Comparison of ENCODE assay signal across 18 mouse cellular contexts in the genomic region with DNA sequence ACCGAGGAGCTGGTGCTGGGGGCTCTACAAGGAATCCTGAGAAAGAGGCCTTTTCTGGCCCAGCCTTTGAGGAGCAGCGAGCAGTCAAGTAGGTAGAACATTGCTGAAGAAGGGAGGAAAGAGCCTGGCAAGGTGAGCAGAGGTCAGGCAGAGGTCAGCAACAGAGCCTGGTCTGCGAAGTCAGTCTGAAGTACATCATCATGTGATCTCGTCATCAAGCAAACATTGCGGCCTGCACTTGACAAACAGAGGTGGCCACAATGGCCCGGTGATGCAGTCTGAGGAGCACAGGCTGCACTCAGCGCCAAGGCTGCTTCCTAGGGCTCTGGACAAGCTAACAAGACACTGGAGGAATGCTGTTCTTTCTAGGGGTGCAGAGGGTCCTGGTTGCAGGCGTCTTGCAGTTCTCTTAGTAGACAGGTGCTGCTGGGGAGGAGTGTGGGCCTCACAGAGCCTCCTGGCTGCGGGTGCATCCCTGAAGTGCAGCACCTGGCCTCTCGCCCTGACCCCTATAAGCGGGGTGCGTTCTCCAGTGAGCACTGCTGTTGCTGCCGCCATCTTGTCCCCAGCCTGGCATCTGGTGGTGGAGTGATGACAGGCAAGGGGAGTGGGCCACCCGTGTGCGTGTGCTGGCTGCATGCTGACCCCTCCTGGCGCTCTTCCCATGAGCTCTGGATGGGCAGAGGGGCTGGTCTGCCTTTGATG. TPM values are rescaled to one million over a fixed set of nuclear protein-coding genes. Genes with fewer than 3 reads are reported as not detected.
DNase-seq lines count a peak whose midpoint lies in the region; ATAC-seq and TF ChIP-seq lines count a peak whose summit lies in the region.
"Had no signal": no experiment of that assay in that cellular context is flagged by ENCODE, and none has a peak within 500 bp of the region (broad histone marks: within the 10 kb centered on the region; RNA-seq: fewer than 3 reads in every experiment).

No protein-coding gene starts in this region.

- H3K36me3 ChIP-seq in heart, embryonic 16.5 days (ENCODE audit: control insufficient read depth, insufficient read depth) = no peaks in the 10 kb centered on the region
- peaks cover 3% of the 10 kb centered on the region for H3K36me3 ChIP-seq in heart, embryonic 11.5 days (ENCODE audit: control insufficient read depth, insufficient read depth, low read length)
- H3K36me3 ChIP-seq in neural tube, embryonic 13.5 days = no peaks in the 10 kb centered on the region
- no peaks in the 10 kb centered on the region; the same call in 1 of the 2 replicates for H3K36me3 ChIP-seq in lung, postnatal 0 days (ENCODE audit: insufficient read depth, low read length)
- H3K36me3 ChIP-seq in forebrain, embryonic 10.5 days (replicated peaks) = peaks cover 41% of the 10 kb centered on the region

- H3K27me3 ChIP-seq in heart, embryonic 16.5 days (ENCODE audit: control insufficient read depth, insufficient read depth, low read length) = no peaks in the 10 kb centered on the region
- H3K27me3 ChIP-seq in heart, embryonic 11.5 days (ENCODE audit: control insufficient read depth, insufficient read depth, low read length) = no peaks in the 10 kb centered on the region
- H3K27me3 ChIP-seq in neural tube, embryonic 13.5 days = no peaks in the 10 kb centered on the region
- H3K27me3 ChIP-seq in lung, postnatal 0 days (replicated peaks; ENCODE audit: insufficient read depth, low read length) = no peaks in the 10 kb centered on the region
- H3K27me3 ChIP-seq in forebrain, embryonic 10.5 days (ENCODE audit: poor library complexity, severe bottlenecking) = no peaks in the 10 kb centered on the region

- no peak overlapping the region for H3K4me2 ChIP-seq in heart, embryonic 16.5 days (ENCODE audit: low read depth, low read length)
- H3K4me2 ChIP-seq in heart, embryonic 11.5 days = no peak overlapping the region
- H3K4me2 ChIP-seq in neural tube, embryonic 13.5 days = no peak overlapping the region
- H3K4me2 ChIP-seq in lung, postnatal 0 days (replicated peaks; ENCODE audit: low read depth, low read length) = no peak overlapping the region

- ATAC-seq in heart, embryonic 16.5 days (replicated peaks; ENCODE audit: extremely low read depth, insufficient read depth, low FRiP score) = no peak
- no peak; the same call in 1 of the 2 replicates for ATAC-seq in heart, embryonic 11.5 days (replicated peaks; ENCODE audit: insufficient number of reproducible peaks, low FRiP score, low TSS enrichment)
- no peak for ATAC-seq in neural tube, embryonic 13.5 days (ENCODE audit: low read depth)
- peak; percentile 49 for ATAC-seq in lung, postnatal 0 days
- ATAC-seq: CD4-positive, CD25-positive, alpha-beta regulatory T cell, adult 4 months had no signal

- no peak for TF ChIP-seq CTCF in lung, postnatal 0 days (IDR thresholded peaks at IDR 0.05)

- H3K9me3 ChIP-seq in heart, embryonic 16.5 days (replicated peaks; ENCODE audit: control insufficient read depth, low read length) = no peaks in the 10 kb centered on the region
- H3K9me3 ChIP-seq in heart, embryonic 11.5 days (replicated peaks; ENCODE audit: control insufficient read depth, low read length) = no peaks in the 10 kb centered on the region
- no peaks in the 10 kb centered on the region for H3K9me3 ChIP-seq in neural tube, embryonic 13.5 days
- H3K9me3 ChIP-seq in lung, postnatal 0 days (ENCODE audit: low read length) = no peaks in the 10 kb centered on the region
- H3K9me3 ChIP-seq in forebrain, embryonic 10.5 days = no peaks in the 10 kb centered on the region
- H3K9me3 ChIP-seq: G1E had no signal

- DNase-seq in neural tube, embryonic 10.5 days (ENCODE audit: extremely low spot score, low spot score) = no peak
- DNase-seq in lung, postnatal 0 days (ENCODE audit: low spot score) = peak; percentile 68
- DNase-seq in thymus, adult 18-20 months = no peak
- DNase-seq in forebrain, embryonic 10.5 days (ENCODE audit: extremely low spot score, low spot score) = no peak
- DNase-seq: adrenal gland, postnatal 36 days; cerebellum, adult 8-10 months; gastrocnemius, postnatal 25 days; heart, postnatal 4 days; kidney, adult 8-10 months; kidney, postnatal 25 days; midbrain, embryonic 14.5 days; right cerebral cortex, adult 18-20 months; thymus, adult 2 months had no signal

- H3K27ac ChIP-seq in heart, embryonic 16.5 days (ENCODE audit: low read length) = peak overlapping the region; percentile 57
- H3K27ac ChIP-seq in heart, embryonic 11.5 days (ENCODE audit: low read depth, low read length) = no peak overlapping the region
- no peak overlapping the region for H3K27ac ChIP-seq in neural tube, embryonic 13.5 days (replicated peaks)
- peak overlapping the region; percentile 38 for H3K27ac ChIP-seq in lung, postnatal 0 days (ENCODE audit: low read length)
- H3K27ac ChIP-seq in forebrain, embryonic 10.5 days = no peak overlapping the region; the same call in 1 of the 2 replicates

- H3K4me3 ChIP-seq in heart, embryonic 16.5 days (ENCODE audit: low read length) = no peak overlapping the region
- no peak overlapping the region for H3K4me3 ChIP-seq in heart, embryonic 11.5 days (ENCODE audit: low read depth, low read length)
- no peak overlapping the region for H3K4me3 ChIP-seq in neural tube, embryonic 13.5 days
- H3K4me3 ChIP-seq in lung, postnatal 0 days (ENCODE audit: low read depth, low read length) = no peak overlapping the region
- H3K4me3 ChIP-seq in forebrain, embryonic 10.5 days = no peak overlapping the region

- H3K9ac ChIP-seq in heart, embryonic 16.5 days (ENCODE audit: low read length) = no peak overlapping the region
- H3K9ac ChIP-seq in heart, embryonic 11.5 days (ENCODE audit: low read depth, low read length) = no peak overlapping the region
- peak overlapping the region; percentile 34; the same call in 1 of the 2 replicates for H3K9ac ChIP-seq in neural tube, embryonic 13.5 days
- no peak overlapping the region for H3K9ac ChIP-seq in lung, postnatal 0 days (replicated peaks; ENCODE audit: low read depth)

- H3K4me1 ChIP-seq in heart, embryonic 16.5 days (ENCODE audit: control insufficient read depth, insufficient read depth, low read length) = peaks cover 18% of the 10 kb centered on the region
- peaks cover 27% of the 10 kb centered on the region for H3K4me1 ChIP-seq in heart, embryonic 11.5 days (ENCODE audit: control insufficient read depth, insufficient read depth, low read length)
- no peaks in the 10 kb centered on the region for H3K4me1 ChIP-seq in neural tube, embryonic 13.5 days (replicated peaks)
- H3K4me1 ChIP-seq in lung, postnatal 0 days (ENCODE audit: insufficient read depth, low read depth, low read length) = no peaks in the 10 kb centered on the region; the same call in 1 of the 2 replicates
- H3K4me1 ChIP-seq in forebrain, embryonic 10.5 days = peaks cover 10% of the 10 kb centered on the region; the same call in 1 of the 2 replicates

- WGBS in heart, embryonic 16.5 days = 63% methylated on average over 16 of the region's 16 CpGs
- WGBS in heart, embryonic 11.5 days (ENCODE audit: insufficient replicate concordance) = 70% methylated on average over 16 of the region's 16 CpGs
- 86% methylated on average over 16 of the region's 16 CpGs for WGBS in neural tube, embryonic 13.5 days
- WGBS in lung, postnatal 0 days = 69% methylated on average over 16 of the region's 16 CpGs
- 92% methylated on average over 16 of the region's 16 CpGs for WGBS in forebrain, embryonic 10.5 days

- no peak for TF ChIP-seq EP300 in lung, postnatal 0 days (IDR thresholded peaks at IDR 0.05)

RNA-seq across cellular contexts. Expression of a gene that starts 21.7 kb away (rescaled TPM):
- polyA plus RNA-seq in heart, embryonic 16.5 days (2015; fragmentation: Nextera tagmentation; extraction: Ambion mirVana) = 29.3 and 30.6 TPM in 2 replicates
- 28.4 and 31.1 TPM in 2 replicates for polyA plus RNA-seq in heart, embryonic 11.5 days (2014; fragmentation: Nextera tagmentation; extraction: Ambion mirVana)
- 8.0 and 8.4 TPM in 2 replicates for polyA plus RNA-seq in neural tube, embryonic 13.5 days (2015; fragmentation: Nextera tagmentation; extraction: Ambion mirVana)
- polyA plus RNA-seq in lung, postnatal 0 days (2015; fragmentation: Nextera tagmentation; extraction: Ambion mirVana) = 9.7 and 9.9 TPM in 2 replicates
- polyA plus RNA-seq in forebrain, embryonic 10.5 days (2016; fragmentation: Nextera tagmentation; extraction: Ambion mirVana) = 42.7 and 46.4 TPM in 2 replicates

RNA-seq across cellular contexts. Expression of a gene that starts 54.1 kb away (rescaled TPM):
- polyA plus RNA-seq in heart, embryonic 16.5 days (2015; fragmentation: Nextera tagmentation; extraction: Ambion mirVana) = 217 and 223 TPM in 2 replicates
- 121 and 128 TPM in 2 replicates for polyA plus RNA-seq in heart, embryonic 11.5 days (2014; fragmentation: Nextera tagmentation; extraction: Ambion mirVana)
- 96.8 and 101 TPM in 2 replicates for polyA plus RNA-seq in neural tube, embryonic 13.5 days (2015; fragmentation: Nextera tagmentation; extraction: Ambion mirVana)
- polyA plus RNA-seq in lung, postnatal 0 days (2015; fragmentation: Nextera tagmentation; extraction: Ambion mirVana) = 292 and 310 TPM in 2 replicates
- polyA plus RNA-seq in forebrain, embryonic 10.5 days (2016; fragmentation: Nextera tagmentation; extraction: Ambion mirVana) = 74.2 and 75.2 TPM in 2 replicates

Comparison
In these comparisons a context has a peak if more than half of its experiments do, and no peak if none do; other contexts are left out.
1. H3K27ac ChIP-seq: peak in heart, embryonic 16.5 days (single experiment) and lung, postnatal 0 days (single experiment); none in heart, embryonic 11.5 days (single experiment), neural tube, embryonic 13.5 days (single experiment) and forebrain, embryonic 10.5 days (single experiment).